Mouse (Mus musculus) midbrain, embryonic 11.5 days (tissue): ENCODE measurements around the gene Erg. TPM values are rescaled to one million over a fixed set of nuclear protein-coding genes. Genes with fewer than 3 reads are reported as not detected.

Source experiments
- ATAC-seq: fragments of 200-750 bp; cut with Nextera tagmentation; 2 replicates; pipeline ENCODE4 v1.8.0; 2017; ENCODE audit warnings: moderate TSS enrichment, moderate library complexity; ENCODE audit not compliant: low FRiP score
- DNase-seq: peaks from one replicate; pipeline ENCODE4 v3.0.0; 2015; ENCODE audit warnings: low spot score; ENCODE audit errors: missing footprints
- H3K27ac ChIP-seq: fragments of 300-500 bp; sonication (generic); 2 replicates; pipeline ENCODE4 v1.5.1; 2014; ENCODE audit warnings: low read depth, low read length
- H3K27me3 ChIP-seq: fragments of 300-500 bp; sonication (generic); 2 replicates; pipeline ENCODE4 v1.6.1; 2014; ENCODE audit warnings: mild to moderate bottlenecking, low read length, moderate library complexity, mixed read lengths; ENCODE audit not compliant: control insufficient read depth, insufficient read depth
- H3K36me3 ChIP-seq: fragments of 300-500 bp; sonication (generic); 2 replicates; pipeline ENCODE4 v1.6.1; 2014; ENCODE audit warnings: mild to moderate bottlenecking, low read length, moderate library complexity, mixed read lengths; ENCODE audit not compliant: control insufficient read depth, insufficient read depth
- H3K4me1 ChIP-seq: fragments of 300-500 bp; sonication (generic); 2 replicates; pipeline ENCODE4 v1.6.1; 2014; ENCODE audit warnings: low read length; ENCODE audit not compliant: control insufficient read depth, insufficient read depth
- H3K4me2 ChIP-seq: fragments of 300-500 bp; sonication (generic); 2 replicates; pipeline ENCODE4 v1.6.1; 2014; ENCODE audit warnings: mild to moderate bottlenecking, moderate library complexity
- H3K4me3 ChIP-seq: fragments of 300-500 bp; sonication (generic); 2 replicates; pipeline ENCODE4 v1.5.1; 2014; ENCODE audit warnings: low read depth, low read length
- H3K9ac ChIP-seq: fragments of 300-500 bp; sonication (generic); 2 replicates; pipeline ENCODE4 v1.6.1; 2014; ENCODE audit warnings: low read length
- H3K9me3 ChIP-seq: fragments of 300-500 bp; sonication (generic); 2 replicates; pipeline ENCODE4 v1.6.1; 2016; ENCODE audit warnings: low read length; ENCODE audit not compliant: control insufficient read depth
- WGBS: fragments of 180-500 bp; shearing (Covaris S2); extraction: QIAGEN DNeasy Blood & Tissue Kit; methylation state at CpG from one replicate; pipeline ENCODE4 v1.1.7; 2014; 5-methylcytosine and 5-hydroxymethylcytosine counted together
- polyA plus RNA-seq: library from polyadenylated mRNA; unstranded; fragments of >200 nt; fragmentation: Nextera tagmentation; extraction: Ambion mirVana; gene quantifications from 2 replicates; pipeline ENCODE4 v1.2.1, GENCODE M21; 2014

The Erg gene
- polyA plus RNA-seq, 1 experiment from 2014 or later = 1.1 TPM

GRCm38 (mm10) chr16:95371713-95372112 is 214.7 kb downstream of the Erg start:
- ATAC-seq = no peak
- DNase-seq = peak; percentile 62
- Histone ChIP-seq H3K4me3 (no peak overlapping the region), H3K9me3 (no peaks in the 10 kb centered on the region), H3K4me2 (no peak overlapping the region), H3K27me3 (no peaks in the 10 kb centered on the region), H3K9ac (no peak overlapping the region), H3K36me3 (no peaks in the 10 kb centered on the region), H3K4me1 (no peaks in the 10 kb centered on the region), H3K27ac (no peak overlapping the region)
- WGBS = 49% methylated on average over 4 of the region's 4 CpGs

- Histone ChIP-seq H3K4me3 (no peak overlapping the region), H3K4me2 (no peak overlapping the region), H3K27ac (no peak overlapping the region), H3K27me3 (no peaks in the 10 kb centered on the region), H3K36me3 (no peaks in the 10 kb centered on the region), H3K9ac (no peak overlapping the region), H3K9me3 (no peaks in the 10 kb centered on the region), H3K4me1 (no peaks in the 10 kb centered on the region)
- WGBS = 89% methylated on average over 19 of the region's 19 CpGs
- DNase-seq (peak; percentile 75), ATAC-seq (no peak)
These were observed 219.2 kb downstream of the Erg start for GRCm38 (mm10) chr16:95366989-95367765.

- Histone ChIP-seq H3K4me2 (no peak overlapping the region), H3K4me3 (no peak overlapping the region), H3K9me3 (no peaks in the 10 kb centered on the region), H3K27ac (no peak overlapping the region), H3K9ac (no peak overlapping the region), H3K4me1 (no peaks in the 10 kb centered on the region), H3K36me3 (no peaks in the 10 kb centered on the region), H3K27me3 (no peaks in the 10 kb centered on the region)
- WGBS = 86% methylated on average over 5 of the region's 5 CpGs
- ATAC-seq (no peak), DNase-seq (no peak)
These were observed 221.2 kb downstream of the Erg start for GRCm38 (mm10) chr16:95365214-95365613.

GRCm38 (mm10) chr16:95363632-95364465 is 222.5 kb downstream of the Erg start:
- 81% methylated on average over 18 of the region's 18 CpGs for WGBS
- no peak for DNase-seq

GRCm38 (mm10) chr16:95361950-95362349 is 224.4 kb downstream of the Erg start:
- no peaks in the 10 kb centered on the region for H3K36me3 ChIP-seq
- WGBS = 95% methylated on average over 7 of the region's 7 CpGs
- no peak overlapping the region for H3K27ac ChIP-seq
- DNase-seq (no peak), ATAC-seq (no peak)
- no peaks in the 10 kb centered on the region for H3K27me3 ChIP-seq
- no peaks in the 10 kb centered on the region for H3K9me3 ChIP-seq
- H3K9ac ChIP-seq = no peak overlapping the region
- H3K4me2 ChIP-seq = no peak overlapping the region
- H3K4me3 ChIP-seq = no peak overlapping the region
- no peaks in the 10 kb centered on the region for H3K4me1 ChIP-seq

More at GRCm38 (mm10) chr16:95363632-95364465, 222.5 kb downstream of the Erg start:
- Histone ChIP-seq H3K4me2 (no peak overlapping the region), H3K4me3 (no peak overlapping the region), H3K36me3 (no peaks in the 10 kb centered on the region), H3K27ac (no peak overlapping the region), H3K9ac (no peak overlapping the region), H3K27me3 (no peaks in the 10 kb centered on the region), H3K9me3 (no peaks in the 10 kb centered on the region), H3K4me1 (no peaks in the 10 kb centered on the region)
- no peak for ATAC-seq

GRCm38 (mm10) chr16:95360940-95361489 is 225.4 kb downstream of the Erg start:
- Histone ChIP-seq H3K4me3 (no peak overlapping the region), H3K4me2 (no peak overlapping the region), H3K4me1 (no peaks in the 10 kb centered on the region), H3K36me3 (no peaks in the 10 kb centered on the region), H3K9me3 (no peaks in the 10 kb centered on the region), H3K27ac (no peak overlapping the region), H3K27me3 (no peaks in the 10 kb centered on the region), H3K9ac (no peak overlapping the region)
- ATAC-seq (no peak), DNase-seq (no peak)
- 94% methylated on average over 18 of the region's 18 CpGs for WGBS

- no peaks in the 10 kb centered on the region for H3K36me3 ChIP-seq
- H3K9ac ChIP-seq = no peak overlapping the region
- H3K27ac ChIP-seq = no peak overlapping the region
- WGBS = 84% methylated on average over 8 of the region's 8 CpGs
- no peak overlapping the region for H3K4me3 ChIP-seq
- H3K27me3 ChIP-seq = no peaks in the 10 kb centered on the region
- ATAC-seq (no peak), DNase-seq (no peak)
- no peaks in the 10 kb centered on the region for H3K4me1 ChIP-seq
- no peaks in the 10 kb centered on the region for H3K9me3 ChIP-seq
- no peak overlapping the region for H3K4me2 ChIP-seq
These were observed 226.1 kb downstream of the Erg start for GRCm38 (mm10) chr16:95360214-95360850.

- H3K27ac ChIP-seq = no peak overlapping the region
- 83% methylated on average over 12 of the region's 12 CpGs for WGBS
- no peaks in the 10 kb centered on the region for H3K9me3 ChIP-seq
- no peak overlapping the region for H3K4me2 ChIP-seq
- ATAC-seq (no peak), DNase-seq (no peak)
- H3K4me1 ChIP-seq = no peaks in the 10 kb centered on the region
- no peak overlapping the region for H3K4me3 ChIP-seq
- H3K36me3 ChIP-seq = no peaks in the 10 kb centered on the region
- H3K9ac ChIP-seq = no peak overlapping the region
- H3K27me3 ChIP-seq = no peaks in the 10 kb centered on the region
These were observed 229.1 kb downstream of the Erg start for GRCm38 (mm10) chr16:95356962-95357955.
